Mouse (Mus musculus) retina, embryonic 14.5 days (tissue): ENCODE measurements at regions not wholly inside any gene's neighbourhood (a gene's known extent, or its start where the extent isn't known, plus 50 kb on each side); places are given as distances from the start of the nearest gene placed in this dataset.
A peak's percentile ranks its signal among the peaks of the same experiment; 100 is the strongest.

Experiments
- DNase-seq: peaks from one replicate; pipeline ENCODE4 v3.0.0-alpha.2; 2015; ENCODE audit warnings: low spot score

DNA sequence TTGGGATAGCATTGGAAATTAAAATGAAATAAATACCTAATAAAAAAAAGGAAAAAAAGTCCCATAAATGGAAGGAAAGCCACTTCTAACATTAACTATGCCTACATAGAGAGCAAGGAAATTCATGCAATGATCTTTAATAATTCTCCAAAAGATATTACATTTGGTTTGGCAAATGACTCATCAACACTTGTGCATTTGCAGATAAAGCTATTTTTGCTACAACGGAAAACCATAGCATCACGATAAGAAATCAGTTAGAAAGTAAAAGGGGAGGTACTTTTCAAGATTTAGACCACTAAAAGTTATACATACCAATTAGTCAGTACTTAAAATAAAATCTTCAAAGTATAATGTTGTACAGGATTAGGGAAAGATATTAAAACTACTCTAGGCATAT lies 109.4 kb upstream of the Tom1l1 start:
- no peak for DNase-seq

DNA sequence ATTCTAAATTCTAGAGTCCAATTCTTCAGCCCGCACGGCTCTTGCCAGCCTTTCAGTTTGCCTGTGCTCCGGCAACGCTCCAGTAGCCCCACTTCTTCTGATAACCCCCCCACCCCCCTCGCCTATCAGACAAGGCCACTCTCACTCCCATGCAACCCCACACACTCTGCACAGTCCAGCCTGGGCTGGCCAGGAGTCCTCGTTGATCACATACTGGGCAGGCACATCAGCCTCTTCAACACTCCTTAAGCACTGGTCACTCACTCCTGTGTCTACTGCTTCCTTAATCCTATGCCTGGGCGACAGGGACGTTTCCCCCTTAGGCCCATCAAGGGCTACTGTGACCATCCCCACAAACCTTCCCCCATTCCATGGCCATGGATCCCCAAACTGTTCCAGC lies 95.4 kb upstream of the Tom1l1 start:
- DNase-seq = no peak

DNA sequence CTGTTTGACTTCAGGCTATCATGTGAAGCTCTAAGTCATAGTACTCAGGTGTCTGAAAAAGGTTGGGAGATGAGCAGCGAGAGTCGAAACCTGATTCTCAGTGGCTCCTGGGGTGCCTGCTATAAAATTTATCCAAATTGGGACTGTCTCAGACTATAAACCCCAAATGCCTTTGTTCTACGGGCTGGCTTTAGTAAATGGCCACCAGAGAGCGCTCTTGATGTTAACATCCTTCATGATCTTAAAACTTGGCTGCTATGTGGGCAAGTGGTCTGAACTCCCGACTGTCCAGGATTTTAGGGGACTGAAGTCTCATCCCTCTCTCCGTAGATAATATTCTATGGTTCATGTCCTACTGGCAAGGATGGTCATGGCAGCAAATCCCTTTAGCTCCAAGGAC lies 94.8 kb upstream of the Tom1l1 start:
- DNase-seq = no peak

DNA sequence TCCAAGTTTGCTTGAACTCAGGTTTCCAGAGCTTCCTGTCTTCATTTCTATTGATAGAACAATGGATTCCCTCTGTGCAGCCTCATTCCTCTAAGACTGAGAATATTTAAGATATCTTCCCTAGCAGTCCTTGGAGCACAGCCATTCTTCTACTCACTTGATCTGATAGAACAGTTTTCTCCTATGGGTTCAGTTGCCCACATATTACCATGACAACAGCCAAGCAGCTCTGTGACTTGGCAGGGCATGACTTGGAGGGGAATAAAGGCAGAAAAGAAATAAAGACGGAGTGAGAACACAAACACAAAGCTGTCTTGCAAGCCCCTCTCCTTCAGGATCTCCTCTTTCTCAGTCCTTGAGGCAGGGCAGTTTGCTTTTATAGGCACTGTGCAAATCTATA lies 87.6 kb upstream of the Tom1l1 start:
- DNase-seq = no peak

GRCm38 (mm10) chr11:90755981-90756380 lies 67.8 kb upstream of the Tom1l1 start:
- DNase-seq = no peak

DNA sequence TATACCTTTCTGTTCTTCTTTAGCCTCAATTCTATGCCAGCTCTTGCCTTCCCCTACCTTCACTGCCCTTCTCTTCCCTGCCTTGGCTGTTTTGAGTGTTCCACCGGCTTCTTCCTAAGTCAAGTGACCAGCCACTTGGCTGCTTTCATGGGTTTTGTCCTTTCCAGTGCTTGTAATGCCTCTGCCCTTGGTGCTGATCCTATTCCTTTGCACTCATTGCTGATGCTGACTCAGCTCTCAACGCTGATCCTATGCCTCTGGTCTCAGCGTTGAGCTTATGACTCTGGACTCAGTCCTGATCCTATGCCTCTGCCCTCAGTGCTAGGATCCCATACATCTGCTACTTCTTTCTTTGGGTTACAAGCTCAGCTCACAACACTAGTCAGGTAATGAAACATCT lies 60.3 kb upstream of the Tom1l1 start:
- DNase-seq = no peak

DNA sequence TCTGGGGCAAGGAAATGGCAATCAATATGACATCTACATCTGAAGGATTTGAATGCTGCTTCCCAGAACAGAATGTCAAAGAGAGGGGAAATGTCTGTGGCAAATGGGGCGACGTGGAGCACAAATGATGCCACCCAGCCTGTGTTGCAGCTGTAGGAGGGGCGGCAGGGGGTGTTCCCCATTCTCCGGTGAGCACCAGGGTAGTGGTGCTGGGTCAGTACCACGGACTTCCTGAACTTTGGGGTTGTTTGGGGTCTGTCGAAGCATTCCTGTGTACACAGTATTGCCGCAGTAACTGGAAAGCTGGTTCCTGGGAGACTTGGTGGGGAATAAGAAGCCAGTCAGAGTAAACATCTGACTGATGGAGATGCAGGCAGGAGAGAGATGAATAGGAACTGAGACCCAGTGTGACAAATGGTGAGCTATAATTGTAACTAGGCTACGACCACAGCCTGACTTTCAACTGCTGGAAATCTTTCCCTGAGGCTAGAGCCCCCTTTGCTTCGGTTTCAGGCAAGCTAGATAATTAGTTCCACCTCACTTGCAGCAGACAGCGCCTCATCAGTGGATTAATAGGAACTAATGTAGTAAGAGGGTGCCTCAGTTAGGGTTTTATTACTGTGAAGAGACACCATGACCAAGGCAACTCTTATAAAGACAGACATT lies 53.9 kb upstream of the Tom1l1 start:
- DNase-seq = peak; percentile 51

- no peak for DNase-seq
Observed at GRCm38 (mm10) chr11:90739501-90739900, 51.3 kb upstream of the Tom1l1 start.

- DNase-seq = peak; percentile 5
Observed at GRCm38 (mm10) chr11:90738741-90739140, 50.6 kb upstream of the Tom1l1 start.
